Mouse (Mus musculus) midbrain, embryonic 13.5 days (tissue): ENCODE results near the gene Smim7. TPM values are rescaled to one million over a fixed set of nuclear protein-coding genes. Genes with fewer than 3 reads are reported as not detected.

Experiments
- ATAC-seq: fragments of 200-750 bp; cut with Nextera tagmentation; 2 replicates; pipeline ENCODE4 v1.8.0; 2017; ENCODE audit warnings: mild to moderate bottlenecking, moderate TSS enrichment, moderate library complexity
- H3K27ac ChIP-seq: fragments of 300-500 bp; sonication (generic); 2 replicates; pipeline ENCODE4 v1.5.1; 2015; ENCODE audit warnings: inconsistent platforms, mild to moderate bottlenecking, moderate library complexity
- H3K27me3 ChIP-seq: fragments of 300-500 bp; sonication (generic); 2 replicates; pipeline ENCODE4 v1.6.1; 2015; ENCODE audit warnings: mild to moderate bottlenecking, inconsistent platforms
- H3K36me3 ChIP-seq: fragments of 300-500 bp; sonication (generic); 2 replicates; pipeline ENCODE4 v1.6.1; 2015; ENCODE audit warnings: mild to moderate bottlenecking, inconsistent platforms
- H3K4me1 ChIP-seq: fragments of 300-500 bp; sonication (generic); replicated peaks from 2 replicates; pipeline ENCODE4 v1.6.1; 2015; ENCODE audit warnings: inconsistent platforms
- H3K4me2 ChIP-seq: fragments of 300-500 bp; sonication (generic); replicated peaks from 2 replicates; pipeline ENCODE4 v1.6.1; 2015; ENCODE audit warnings: moderate library complexity, mild to moderate bottlenecking, inconsistent platforms
- H3K4me3 ChIP-seq: fragments of 300-500 bp; sonication (generic); replicated peaks from 2 replicates; pipeline ENCODE4 v1.5.1; 2015; ENCODE audit warnings: mild to moderate bottlenecking, inconsistent platforms
- H3K9ac ChIP-seq: fragments of 300-500 bp; sonication (generic); replicated peaks from 2 replicates; pipeline ENCODE4 v1.6.1; 2015; ENCODE audit warnings: mild to moderate bottlenecking, inconsistent platforms
- H3K9me3 ChIP-seq: fragments of 300-500 bp; sonication (generic); 2 replicates; pipeline ENCODE4 v1.6.1; 2016; ENCODE audit warnings: mild to moderate bottlenecking, inconsistent platforms
- WGBS: fragments of 180-500 bp; shearing (Covaris S2); methylation state at CpG from one replicate; pipeline ENCODE4 v1.1.7; 2015; 5-methylcytosine and 5-hydroxymethylcytosine counted together
- polyA plus RNA-seq: library from polyadenylated mRNA; unstranded; fragments of >200 nt; fragmentation: Nextera tagmentation; extraction: Ambion mirVana; gene quantifications from 2 replicates; pipeline ENCODE4 v1.2.1, GENCODE M21; 2015

Gene Smim7
- 129 and 135 TPM in 2 replicates for polyA plus RNA-seq

DNA sequence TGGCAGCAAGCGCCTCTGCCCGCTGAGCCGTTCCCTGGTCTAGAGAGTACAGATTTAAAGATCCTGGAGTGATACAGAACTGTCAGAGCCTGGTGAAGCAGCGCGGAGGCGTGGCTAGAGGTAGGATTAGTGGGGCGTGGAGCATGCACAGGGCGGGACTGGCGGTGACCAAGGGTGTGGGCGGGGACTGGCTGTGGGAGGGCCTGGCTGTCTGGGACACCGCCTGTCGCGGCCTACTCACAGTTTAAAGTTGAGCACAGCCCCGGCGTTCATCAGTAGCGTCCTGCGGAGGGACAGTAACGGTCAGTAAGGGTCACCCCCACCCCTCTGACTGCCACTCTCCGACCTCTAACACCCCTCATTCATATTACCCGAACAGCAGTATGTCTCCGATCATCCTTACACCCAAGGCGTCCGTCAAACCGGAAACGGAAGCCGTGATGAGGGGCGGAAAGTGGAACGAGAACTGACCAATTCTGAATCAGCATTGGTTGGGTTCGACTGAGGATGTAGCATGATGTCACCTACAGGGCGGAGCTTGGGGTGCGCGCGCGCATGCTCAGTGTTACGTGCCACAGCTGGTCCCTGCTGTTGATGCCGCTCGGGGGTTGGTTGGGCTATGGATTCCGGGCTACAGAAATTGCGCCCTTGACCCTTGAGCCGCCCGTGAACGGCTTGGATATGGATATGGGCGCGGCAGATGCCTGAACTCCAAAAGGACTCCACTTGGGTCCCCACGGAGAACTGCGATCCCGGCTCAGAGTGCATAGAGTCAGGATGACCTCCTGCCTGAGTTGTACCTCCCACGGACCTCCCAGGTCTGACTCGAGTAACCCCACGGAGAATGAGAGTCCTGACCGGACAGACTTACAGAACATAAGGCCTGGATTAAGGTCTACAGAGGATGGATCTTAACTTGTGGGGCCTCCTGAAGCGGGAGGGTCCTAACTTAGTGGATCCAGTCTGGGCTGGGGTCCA lies at the start of gene Smim7:
TSS of gene Smim7 (minus strand) at position 456 of the 978 bp plus-strand sequence.
- peak within 1 kb of the TSS; percentile 81 for H3K9ac ChIP-seq
- H3K27me3 ChIP-seq, result no peaks in the 10 kb centered on the region
- peak; percentile 96 for ATAC-seq
- no peaks in the 10 kb centered on the region for H3K9me3 ChIP-seq
- peak within 1 kb of the TSS; percentile 81 for H3K27ac ChIP-seq
- peak within 1 kb of the TSS; percentile 97 for H3K4me2 ChIP-seq
- peaks cover 36% of the 10 kb centered on the region for H3K36me3 ChIP-seq
- WGBS, result under 1% methylated on average over 52 of the region's 52 CpGs
- peaks cover 42% of the 10 kb centered on the region for H3K4me1 ChIP-seq
- peak within 1 kb of the TSS; percentile 63 for H3K4me3 ChIP-seq

DNA sequence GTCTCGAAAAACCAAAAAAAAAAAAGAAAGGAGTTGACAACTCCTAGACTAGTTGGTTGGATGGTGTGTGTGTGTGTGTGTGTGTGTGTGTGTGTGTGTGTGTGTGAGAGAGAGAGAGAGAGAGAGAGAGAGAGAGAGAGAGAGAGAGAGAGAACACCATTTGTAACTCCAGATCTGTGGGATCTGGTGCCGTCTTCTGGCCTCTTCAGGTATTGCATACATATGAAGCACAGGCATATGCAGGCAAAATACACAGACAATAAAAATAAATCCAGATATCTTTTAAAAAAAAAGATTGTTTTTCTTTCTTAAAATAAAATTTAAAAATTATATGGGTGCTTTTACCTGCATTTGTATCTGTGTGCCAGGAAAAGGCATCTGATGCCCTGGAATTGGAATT lies 19.3 kb upstream of the Smim7 start:
- no peaks in the 10 kb centered on the region for H3K36me3 ChIP-seq
- H3K27ac ChIP-seq, result no peak overlapping the region
- H3K4me3 ChIP-seq, result no peak overlapping the region
- H3K4me1 ChIP-seq, result no peaks in the 10 kb centered on the region
- no peaks in the 10 kb centered on the region for H3K27me3 ChIP-seq
- H3K9me3 ChIP-seq, result no peaks in the 10 kb centered on the region
- no peak overlapping the region for H3K4me2 ChIP-seq
- ATAC-seq, result no peak
- H3K9ac ChIP-seq, result no peak overlapping the region
- 65% methylated on average over 2 of the region's 2 CpGs for WGBS

DNA sequence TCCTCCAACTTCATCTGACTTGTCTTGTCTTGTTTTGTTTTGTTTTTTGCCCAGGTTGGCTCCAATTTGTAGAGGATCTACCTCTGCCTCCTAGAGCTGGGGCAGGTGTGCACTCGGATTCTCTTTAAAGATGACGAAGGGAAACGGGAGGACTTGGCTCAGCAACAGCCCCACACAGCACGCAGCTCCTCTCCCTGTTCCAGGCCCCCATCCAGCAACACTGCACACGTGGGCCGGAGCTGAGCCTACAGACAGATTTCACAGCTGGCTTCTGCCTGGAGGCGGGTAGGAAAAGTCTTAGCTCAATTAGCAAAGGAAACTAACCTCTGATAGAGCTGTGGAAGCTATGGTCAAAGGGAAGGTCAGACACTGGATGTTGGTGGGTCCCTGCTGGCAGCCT lies 18.4 kb upstream of the Smim7 start:
- H3K4me3 ChIP-seq, result no peak overlapping the region
- ATAC-seq, result no peak
- no peaks in the 10 kb centered on the region for H3K9me3 ChIP-seq
- H3K36me3 ChIP-seq, result no peaks in the 10 kb centered on the region
- no peaks in the 10 kb centered on the region for H3K27me3 ChIP-seq
- no peak overlapping the region for H3K9ac ChIP-seq
- no peak overlapping the region for H3K4me2 ChIP-seq
- H3K27ac ChIP-seq, result no peak overlapping the region
- 86% methylated on average over 7 of the region's 7 CpGs for WGBS
- H3K4me1 ChIP-seq, result no peaks in the 10 kb centered on the region

DNA sequence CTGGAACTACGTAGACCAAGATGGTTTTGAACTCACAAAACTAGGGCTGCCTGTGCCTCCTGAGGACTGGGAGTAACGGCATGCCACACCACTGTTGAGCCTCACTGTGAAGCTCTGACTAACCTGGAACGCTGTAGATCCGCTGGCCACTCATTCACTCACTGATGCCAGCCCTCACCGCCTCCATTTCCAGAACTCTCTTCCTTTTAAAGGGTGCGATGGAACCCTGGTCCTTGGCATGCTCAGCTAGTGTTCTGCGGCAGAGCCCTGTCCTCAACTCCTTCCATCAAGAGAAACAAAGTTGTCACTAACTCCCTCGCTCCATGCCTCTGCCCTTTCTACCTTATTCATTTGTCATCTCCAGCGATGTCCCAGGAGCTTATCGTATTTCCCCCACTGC lies 18.0 kb upstream of the Smim7 start:
- Histone ChIP-seq H3K27me3 (no peaks in the 10 kb centered on the region), H3K4me2 (no peak overlapping the region), H3K4me1 (no peaks in the 10 kb centered on the region), H3K9me3 (no peaks in the 10 kb centered on the region), H3K27ac (no peak overlapping the region), H3K4me3 (no peak overlapping the region), H3K9ac (no peak overlapping the region), H3K36me3 (no peaks in the 10 kb centered on the region)
- WGBS, result 84% methylated on average over 10 of the region's 10 CpGs
- ATAC-seq, result no peak

DNA sequence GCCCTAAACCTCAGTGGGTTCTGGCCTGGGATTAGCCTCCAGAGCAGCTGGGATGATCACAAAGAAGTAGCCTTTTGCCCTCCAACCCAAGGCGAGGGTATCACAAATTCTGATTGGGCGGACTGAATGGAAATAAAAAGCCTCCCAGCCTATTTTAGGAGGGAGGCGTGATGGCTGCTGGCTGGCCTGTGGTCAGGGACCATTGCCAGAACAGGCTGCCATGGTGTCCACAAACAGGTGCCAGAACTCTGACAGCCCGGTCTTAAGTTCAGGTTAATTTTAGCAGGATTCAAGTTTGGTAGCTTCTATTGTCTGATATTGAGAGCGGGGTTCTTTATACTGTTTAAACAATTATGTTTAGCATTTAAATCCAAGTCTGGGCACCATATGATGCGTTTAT lies 16.9 kb upstream of the Smim7 start:
- H3K36me3 ChIP-seq, result no peaks in the 10 kb centered on the region
- ATAC-seq, result no peak
- no peak overlapping the region for H3K4me2 ChIP-seq
- H3K27ac ChIP-seq, result no peak overlapping the region
- H3K9me3 ChIP-seq, result no peaks in the 10 kb centered on the region
- H3K4me3 ChIP-seq, result no peak overlapping the region
- 73% methylated on average over 6 of the region's 6 CpGs for WGBS
- H3K27me3 ChIP-seq, result no peaks in the 10 kb centered on the region
- H3K4me1 ChIP-seq, result no peaks in the 10 kb centered on the region
- H3K9ac ChIP-seq, result no peak overlapping the region

DNA sequence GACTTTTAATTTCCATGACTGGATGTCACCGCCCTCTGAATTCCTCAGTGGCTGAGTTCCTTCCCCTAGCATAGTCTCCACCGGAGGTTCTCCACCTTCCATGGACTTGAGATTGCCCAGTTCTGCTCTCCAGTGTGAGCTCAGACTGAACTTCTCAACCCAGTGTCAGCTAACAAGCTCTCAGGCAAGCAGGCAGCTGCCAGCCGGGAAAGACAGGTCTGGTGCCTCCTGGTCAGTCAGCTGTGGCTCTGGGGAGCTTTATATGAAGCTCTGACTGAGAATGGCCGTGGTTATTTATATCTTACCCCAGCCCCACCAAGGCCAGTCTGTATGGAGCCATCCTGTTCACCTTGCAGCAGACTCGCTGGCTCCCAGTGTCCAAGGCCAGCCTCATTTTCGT lies 13.5 kb upstream of the Smim7 start:
- ATAC-seq, result no peak
- no peak overlapping the region for H3K4me2 ChIP-seq
- no peaks in the 10 kb centered on the region for H3K27me3 ChIP-seq
- H3K9ac ChIP-seq, result no peak overlapping the region
- H3K9me3 ChIP-seq, result no peaks in the 10 kb centered on the region
- no peak overlapping the region for H3K4me3 ChIP-seq
- peaks cover 3% of the 10 kb centered on the region; the same call in 1 of the 2 replicates for H3K36me3 ChIP-seq
- no peak overlapping the region for H3K27ac ChIP-seq
- no peaks in the 10 kb centered on the region for H3K4me1 ChIP-seq
- 84% methylated on average over 6 of the region's 6 CpGs for WGBS

DNA sequence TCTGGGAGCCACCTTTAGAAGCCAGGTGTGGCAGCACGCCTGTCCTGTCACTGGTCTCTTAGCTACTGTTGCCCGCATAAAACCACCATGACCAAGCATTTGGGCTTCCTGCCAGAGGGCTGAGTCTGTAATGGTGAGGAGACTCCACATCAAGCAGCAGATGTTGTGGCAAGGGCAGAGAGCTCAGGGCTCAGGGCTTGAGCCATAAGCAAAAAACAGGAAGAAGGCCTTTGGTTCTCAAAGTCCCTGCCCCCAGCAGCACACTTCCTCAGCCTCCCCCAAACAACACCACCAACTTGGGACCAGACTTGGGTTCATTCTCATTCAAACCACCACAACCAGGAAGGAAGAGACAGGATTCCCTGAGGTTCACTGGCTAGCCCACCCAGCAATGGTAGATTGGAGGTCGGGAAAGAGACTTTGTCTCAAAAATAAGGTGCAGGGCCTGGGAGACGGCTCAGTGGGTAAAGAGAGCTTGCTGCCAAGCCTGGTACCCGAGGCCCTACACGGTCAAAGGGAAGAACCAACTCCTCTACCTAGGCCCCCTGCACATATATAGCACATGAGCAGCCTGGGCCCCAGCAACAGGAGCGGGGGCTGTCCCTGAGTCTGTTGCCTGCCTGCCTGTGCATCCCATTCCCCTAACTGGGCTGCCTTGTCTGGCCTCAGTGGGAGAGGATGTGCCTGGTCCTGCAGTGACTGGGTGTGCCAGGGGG lies 12.3 kb upstream of the Smim7 start:
- Histone ChIP-seq H3K27ac (no peak overlapping the region), H3K9ac (peak overlapping the region; percentile 25; the same call in 1 of the 2 replicates), H3K27me3 (no peaks in the 10 kb centered on the region), H3K4me1 (no peaks in the 10 kb centered on the region), H3K4me3 (no peak overlapping the region), H3K9me3 (no peaks in the 10 kb centered on the region), H3K4me2 (no peak overlapping the region), H3K36me3 (peaks cover 3% of the 10 kb centered on the region; the same call in 1 of the 2 replicates)
- no peak for ATAC-seq
- WGBS, result 89% methylated on average over 7 of the region's 7 CpGs

DNA sequence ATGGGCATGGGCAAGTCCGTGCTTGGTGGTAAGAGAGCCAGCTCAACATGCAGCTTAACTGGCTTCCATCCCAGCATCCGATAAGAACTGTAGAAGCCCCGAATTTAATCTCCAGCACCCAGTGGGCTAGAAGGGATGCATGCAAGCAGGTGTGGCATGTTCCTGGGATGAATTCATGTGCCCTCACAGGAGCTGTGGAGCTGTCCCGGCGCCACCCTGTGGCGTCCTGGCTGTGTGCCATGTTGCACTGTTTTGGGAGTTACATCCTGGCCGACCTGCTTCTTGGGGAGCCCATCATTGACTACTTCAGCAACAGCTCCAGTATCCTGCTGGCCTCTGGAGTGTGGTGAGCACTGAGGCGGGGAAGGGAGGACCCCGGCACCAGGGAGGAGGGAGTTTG lies 8.5 kb upstream of the Smim7 start:
- Histone ChIP-seq H3K4me2 (no peak overlapping the region), H3K27me3 (no peaks in the 10 kb centered on the region), H3K27ac (no peak overlapping the region), H3K4me3 (no peak overlapping the region), H3K9ac (no peak overlapping the region), H3K9me3 (no peaks in the 10 kb centered on the region), H3K4me1 (no peaks in the 10 kb centered on the region), H3K36me3 (peaks cover 3% of the 10 kb centered on the region; the same call in 1 of the 2 replicates)
- ATAC-seq, result no peak
- 73% methylated on average over 9 of the region's 9 CpGs for WGBS

DNA sequence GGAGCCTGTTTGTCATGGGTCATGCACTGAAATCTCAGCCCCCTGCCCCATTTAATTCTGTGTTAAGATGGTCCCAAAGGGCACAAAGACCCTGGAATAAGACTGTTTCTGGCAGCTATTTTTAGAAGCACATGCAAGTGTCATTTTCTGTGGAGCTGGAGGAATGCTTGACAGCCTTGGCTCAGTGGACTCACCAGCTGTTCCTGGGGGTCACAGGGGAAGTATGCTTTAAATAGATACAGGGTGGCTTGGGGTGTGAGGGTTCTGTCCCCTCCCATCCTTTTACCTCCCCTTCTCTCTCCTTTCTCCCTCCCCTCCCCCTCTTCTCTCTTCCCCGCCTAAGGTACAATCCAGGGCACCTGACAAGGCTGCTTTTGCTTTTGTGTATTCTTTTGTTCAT lies 7.1 kb upstream of the Smim7 start:
- no peak overlapping the region for H3K4me3 ChIP-seq
- WGBS, result 50% methylated on average over 1 of the region's 1 CpGs
- no peak overlapping the region for H3K9ac ChIP-seq
- no peak overlapping the region for H3K27ac ChIP-seq
- peaks cover 10% of the 10 kb centered on the region for H3K4me1 ChIP-seq
- H3K27me3 ChIP-seq, result no peaks in the 10 kb centered on the region
- no peak overlapping the region for H3K4me2 ChIP-seq
- ATAC-seq, result no peak
- H3K9me3 ChIP-seq, result no peaks in the 10 kb centered on the region
- peaks cover 3% of the 10 kb centered on the region; the same call in 1 of the 2 replicates for H3K36me3 ChIP-seq

DNA sequence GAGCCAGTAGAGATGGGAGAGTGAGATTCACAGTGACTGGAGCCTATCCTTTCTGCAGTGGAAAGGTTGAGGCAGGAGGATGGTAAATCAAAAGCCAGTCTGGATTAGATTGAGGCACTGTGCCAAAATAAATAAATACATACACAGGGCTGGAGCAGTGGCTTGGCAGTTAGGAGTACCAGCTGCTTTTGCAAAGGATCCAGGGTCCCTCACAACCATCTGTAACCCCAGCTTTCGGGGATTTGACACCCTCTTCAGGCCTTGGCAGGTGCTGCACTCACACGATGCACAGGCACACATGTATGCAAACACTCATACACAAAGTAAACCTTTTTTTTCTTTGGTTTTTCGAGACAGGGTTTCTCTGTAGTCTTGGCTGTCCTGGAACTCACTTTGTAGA lies 6.4 kb upstream of the Smim7 start:
- Histone ChIP-seq H3K9me3 (no peaks in the 10 kb centered on the region), H3K4me1 (peaks cover 16% of the 10 kb centered on the region), H3K27ac (no peak overlapping the region), H3K9ac (no peak overlapping the region), H3K27me3 (no peaks in the 10 kb centered on the region), H3K4me2 (no peak overlapping the region), H3K36me3 (peaks cover 3% of the 10 kb centered on the region; the same call in 1 of the 2 replicates), H3K4me3 (no peak overlapping the region)
- ATAC-seq, result no peak
- WGBS, result 73% methylated on average over 3 of the region's 3 CpGs

DNA sequence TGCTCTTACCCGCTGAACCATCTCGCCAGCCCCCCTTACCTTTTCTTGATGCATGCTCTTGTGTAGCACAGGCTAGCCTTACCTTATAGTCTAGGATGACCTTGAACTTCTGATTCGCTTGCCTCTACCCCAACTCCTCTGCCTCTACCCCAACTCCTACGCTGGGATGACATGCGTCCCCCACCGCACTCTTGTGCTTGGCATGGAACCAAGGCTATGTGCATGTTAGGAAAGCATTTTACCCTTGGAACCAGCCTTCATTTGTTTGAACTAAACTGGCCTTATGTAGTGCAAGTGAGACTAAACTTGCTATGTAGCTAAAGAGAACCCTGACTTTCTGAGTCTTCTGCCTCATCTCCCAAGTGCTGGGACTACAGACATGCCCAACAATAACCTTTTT lies 5.0 kb upstream of the Smim7 start:
- 95% methylated on average over 6 of the region's 6 CpGs for WGBS
- H3K27ac ChIP-seq, result no peak overlapping the region
- no peak for ATAC-seq

DNA sequence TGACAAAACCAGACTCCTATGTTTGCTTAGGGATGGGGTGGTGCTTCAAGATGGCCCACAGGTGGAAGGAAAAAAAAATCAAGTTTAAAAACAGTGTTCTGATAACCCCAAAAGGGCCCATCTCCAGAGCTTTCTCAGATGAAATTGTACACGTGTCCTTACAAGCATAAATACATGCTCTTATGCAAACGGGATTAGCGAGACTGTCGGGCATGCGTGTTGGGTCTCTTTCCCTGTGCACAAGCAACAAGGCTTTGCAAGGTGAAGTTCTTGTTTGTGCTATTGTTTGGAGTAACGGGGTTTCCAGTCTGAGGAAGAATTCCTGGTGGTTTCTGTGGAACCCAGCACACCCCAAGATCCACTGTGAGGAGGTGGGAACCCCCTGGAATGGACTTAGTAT lies 2.6 kb upstream of the Smim7 start:
- no peak for ATAC-seq
- 0 out of 2 replicates have a peak overlapping the region, but pooled peaks have one; percentile 3 for H3K4me3 ChIP-seq
- WGBS, result 66% methylated on average over 6 of the region's 6 CpGs

More for the DNA sequence above, 5.0 kb upstream of the Smim7 start:
- H3K9ac ChIP-seq, result no peak overlapping the region
- peaks cover 25% of the 10 kb centered on the region for H3K4me1 ChIP-seq
- no peak overlapping the region for H3K4me2 ChIP-seq
- no peaks in the 10 kb centered on the region for H3K9me3 ChIP-seq
- H3K4me3 ChIP-seq, result no peak overlapping the region
- H3K36me3 ChIP-seq, result peaks cover 3% of the 10 kb centered on the region; the same call in 1 of the 2 replicates
- H3K27me3 ChIP-seq, result no peaks in the 10 kb centered on the region

More for the DNA sequence above, 2.6 kb upstream of the Smim7 start:
- Histone ChIP-seq H3K9me3 (no peaks in the 10 kb centered on the region), H3K36me3 (peaks cover 10% of the 10 kb centered on the region), H3K27me3 (no peaks in the 10 kb centered on the region), H3K4me2 (peak overlapping the region; percentile 97; the same call in 1 of the 2 replicates), H3K27ac (no peak overlapping the region), H3K9ac (no peak overlapping the region), H3K4me1 (peaks cover 42% of the 10 kb centered on the region)
